Mouse (Mus musculus): ENCODE results near the gene Ldlrad3. TPM values are rescaled to one million over a fixed set of nuclear protein-coding genes. Genes with fewer than 3 reads are reported as not detected.

The Ldlrad3 gene
- total and polyA plus RNA-seq, 3 experiments = 4.9 to 9.5 (median 7.8) TPM

- DNase-seq = no peak
These were observed 183.0 kb downstream of the Ldlrad3 start for GRCm38 (mm10) chr2:102002974-102003775.

GRCm38 (mm10) chr2:102002408-102002973 lies 183.7 kb downstream of the Ldlrad3 start:
- DNase-seq = no peak

GRCm38 (mm10) chr2:102001661-102002060 lies 184.5 kb downstream of the Ldlrad3 start:
- no peak for DNase-seq

GRCm38 (mm10) chr2:101998911-101999572 lies 187.1 kb downstream of the Ldlrad3 start:
- DNase-seq = no peak

- DNase-seq = no peak
These were observed 189.2 kb downstream of the Ldlrad3 start for GRCm38 (mm10) chr2:101997013-101997412.

- no peak for DNase-seq
These were observed 193.4 kb downstream of the Ldlrad3 start for GRCm38 (mm10) chr2:101992574-101993310.

GRCm38 (mm10) chr2:101991726-101992125 lies 194.5 kb downstream of the Ldlrad3 start:
- no peak for DNase-seq

- peak; percentile 50 for DNase-seq
These were observed 199.7 kb downstream of the Ldlrad3 start for GRCm38 (mm10) chr2:101986344-101987087.

GRCm38 (mm10) chr2:101983853-101984543 lies 202.2 kb downstream of the Ldlrad3 start:
- DNase-seq = no peak

GRCm38 (mm10) chr2:101983082-101983852 lies 202.9 kb downstream of the Ldlrad3 start:
- DNase-seq = no peak

- no peak for DNase-seq
These were observed 204.2 kb downstream of the Ldlrad3 start for GRCm38 (mm10) chr2:101981964-101982498.

- DNase-seq = no peak
These were observed 205.0 kb downstream of the Ldlrad3 start for GRCm38 (mm10) chr2:101981211-101981610.

GRCm38 (mm10) chr2:101980456-101980947 lies 205.7 kb downstream of the Ldlrad3 start:
- no peak for DNase-seq

GRCm38 (mm10) chr2:101978534-101979525 lies 207.4 kb downstream of the Ldlrad3 start:
- DNase-seq = no peak

GRCm38 (mm10) chr2:101976399-101977064 lies 209.7 kb downstream of the Ldlrad3 start:
- no peak for DNase-seq

GRCm38 (mm10) chr2:101973810-101974209 lies 212.4 kb downstream of the Ldlrad3 start:
- no peak for DNase-seq

GRCm38 (mm10) chr2:101967601-101968000 lies 218.6 kb downstream of the Ldlrad3 start:
- no peak for DNase-seq

- no peak for DNase-seq
These were observed 219.0 kb downstream of the Ldlrad3 start for GRCm38 (mm10) chr2:101967152-101967551.
